Mouse (Mus musculus): ENCODE results near the gene Mrps15.

Mrps15 gene

GRCm38 (mm10) chr4:126077833-126078232, 31.1 kb downstream of the Mrps15 start:
- DNase-seq (ENCODE audit: low read depth, low spot score), result no peak

GRCm38 (mm10) chr4:126079266-126079665, 32.5 kb downstream of the Mrps15 start:
- no peak for DNase-seq (ENCODE audit: low read depth, low spot score)

- DNase-seq (ENCODE audit: low read depth, low spot score), result peak; percentile 85
These were observed 34.9 kb downstream of the Mrps15 start for GRCm38 (mm10) chr4:126081601-126082000.

GRCm38 (mm10) chr4:126083021-126083420, 36.3 kb downstream of the Mrps15 start:
- no peak for DNase-seq (ENCODE audit: low read depth, low spot score)

DNA sequence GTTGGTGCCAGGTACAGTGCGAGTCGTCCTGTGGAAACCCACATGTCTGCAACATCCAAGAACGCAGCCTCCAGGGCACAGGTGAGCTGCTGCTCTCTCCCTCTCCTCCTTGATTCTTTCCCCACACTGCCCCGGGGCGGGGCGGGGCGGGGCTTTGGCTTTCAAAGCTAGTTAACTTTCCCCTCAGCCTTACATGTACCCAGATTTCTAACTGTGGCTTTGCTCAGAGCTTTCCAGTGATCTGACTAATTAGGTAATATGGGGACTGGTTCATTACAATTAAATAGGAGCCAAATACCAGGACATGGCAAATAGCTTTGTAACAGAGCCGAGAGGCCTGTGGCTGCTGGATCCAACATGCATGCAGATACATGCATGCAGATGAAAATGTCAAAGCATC, 37.7 kb downstream of the Mrps15 start:
- no peak for DNase-seq (ENCODE audit: low read depth, low spot score)

- DNase-seq (ENCODE audit: low read depth, low spot score), result peak; percentile 85
These were observed 39.4 kb downstream of the Mrps15 start for GRCm38 (mm10) chr4:126085996-126086576.

DNA sequence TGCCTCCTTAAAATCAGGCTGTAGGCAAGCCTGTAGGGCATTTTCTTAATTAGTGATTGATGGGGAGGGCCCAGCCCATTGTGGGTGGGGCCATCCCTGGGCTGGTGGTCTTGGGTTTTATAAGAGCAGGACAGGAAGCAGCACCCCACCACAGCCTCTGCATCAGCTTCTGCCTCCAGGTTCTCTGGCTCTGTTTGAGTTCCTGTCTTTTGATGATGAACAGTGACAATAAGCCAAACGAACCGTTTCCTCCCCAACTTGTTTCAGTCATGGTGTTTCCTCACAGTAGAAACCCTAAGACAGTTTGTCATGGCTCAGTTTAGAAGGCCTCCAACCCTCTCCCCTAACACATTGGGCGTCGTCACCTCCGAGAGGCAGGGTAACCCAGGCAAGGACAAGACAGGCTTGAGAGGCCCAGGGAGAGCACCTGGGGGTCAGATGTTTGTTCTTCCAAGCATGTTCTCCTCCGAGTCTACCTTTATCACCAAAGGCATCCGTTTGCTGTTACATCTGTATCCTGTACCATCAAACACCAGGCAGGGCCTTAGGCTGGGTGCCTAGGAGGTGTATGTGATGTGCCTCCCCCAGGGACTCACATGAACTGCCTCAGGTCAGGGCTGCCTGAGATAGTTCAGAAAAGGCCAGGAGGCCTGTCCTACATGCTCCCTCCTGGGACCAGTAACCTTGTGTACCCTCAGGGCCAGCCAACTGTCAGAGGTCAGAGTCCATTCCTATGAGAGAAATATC, 43.5 kb downstream of the Mrps15 start:
- no peak for DNase-seq (ENCODE audit: low read depth, low spot score)

DNA sequence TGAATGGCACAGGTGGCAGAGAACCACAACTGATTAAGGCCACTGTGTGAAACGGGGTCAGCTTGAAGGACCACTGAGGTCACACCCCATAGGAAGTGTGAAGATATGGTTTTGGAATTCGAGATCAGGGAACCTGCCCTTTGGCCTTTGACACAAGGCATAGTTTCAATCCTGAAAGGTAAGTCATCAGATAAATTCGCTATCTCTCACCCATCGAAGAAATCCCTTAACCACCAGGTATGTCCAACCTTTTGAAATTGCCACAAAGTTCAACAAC, 44.1 kb downstream of the Mrps15 start:
- no peak for DNase-seq (ENCODE audit: low read depth, low spot score)

DNA sequence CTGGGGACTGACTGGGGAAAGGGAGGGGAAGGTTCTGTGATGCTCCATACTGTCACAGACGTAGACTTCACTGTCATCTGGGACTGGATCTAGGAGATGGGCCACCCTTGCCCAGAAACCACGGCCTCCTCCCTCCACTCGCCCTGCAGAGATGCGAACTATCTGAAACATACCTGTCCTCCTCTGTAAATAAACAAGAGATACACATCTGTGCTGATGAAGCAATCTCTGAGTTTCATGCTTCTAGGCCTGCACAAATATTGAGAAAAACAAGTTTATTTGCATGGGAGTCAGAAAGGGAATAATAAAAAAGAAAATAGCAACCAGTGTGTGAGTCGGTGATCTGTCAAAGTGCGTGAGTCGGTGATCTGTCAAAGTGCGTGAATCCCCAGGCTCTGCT, 45.1 kb downstream of the Mrps15 start:
- DNase-seq (ENCODE audit: low read depth, low spot score), result no peak

DNA sequence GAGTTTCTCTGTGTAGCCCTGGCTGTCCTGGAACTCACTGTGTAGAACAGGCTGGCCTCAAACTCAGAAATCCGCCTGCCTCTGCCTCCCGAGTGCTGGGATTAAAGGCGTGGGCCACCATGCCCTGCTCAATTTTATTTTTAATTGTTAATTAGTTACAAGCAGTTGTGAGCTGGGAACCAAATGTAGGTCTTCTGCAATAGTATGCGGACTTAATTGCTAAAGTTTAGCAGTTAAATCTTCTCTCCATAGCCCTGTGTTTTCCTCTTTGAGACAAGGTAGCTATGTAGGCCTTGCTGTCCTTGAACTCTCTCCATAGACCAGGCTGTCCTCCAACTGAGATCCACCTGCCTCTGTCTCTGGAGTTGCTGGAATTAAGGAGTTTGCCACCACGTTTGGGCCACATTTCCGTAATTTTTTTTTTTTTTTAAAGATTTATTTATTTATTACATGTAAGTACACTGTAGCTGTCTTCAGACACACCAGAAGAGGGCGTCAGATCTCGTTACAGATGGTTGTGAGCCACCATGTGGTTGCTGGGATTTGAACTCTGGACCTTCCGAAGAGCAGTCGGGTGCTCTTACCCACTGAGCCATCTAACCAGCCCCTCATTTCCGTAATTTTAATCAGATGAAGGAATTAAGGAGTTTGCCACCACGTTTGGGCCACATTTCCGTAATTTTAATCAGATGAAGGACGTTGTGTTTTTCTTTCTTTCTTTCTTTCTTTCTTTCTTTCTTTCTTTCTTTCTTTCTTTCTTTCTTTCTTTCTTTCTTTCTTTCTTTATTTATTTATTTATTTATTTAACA, 49.1 kb downstream of the Mrps15 start:
- DNase-seq (ENCODE audit: low read depth, low spot score), result peak; percentile 56

DNA sequence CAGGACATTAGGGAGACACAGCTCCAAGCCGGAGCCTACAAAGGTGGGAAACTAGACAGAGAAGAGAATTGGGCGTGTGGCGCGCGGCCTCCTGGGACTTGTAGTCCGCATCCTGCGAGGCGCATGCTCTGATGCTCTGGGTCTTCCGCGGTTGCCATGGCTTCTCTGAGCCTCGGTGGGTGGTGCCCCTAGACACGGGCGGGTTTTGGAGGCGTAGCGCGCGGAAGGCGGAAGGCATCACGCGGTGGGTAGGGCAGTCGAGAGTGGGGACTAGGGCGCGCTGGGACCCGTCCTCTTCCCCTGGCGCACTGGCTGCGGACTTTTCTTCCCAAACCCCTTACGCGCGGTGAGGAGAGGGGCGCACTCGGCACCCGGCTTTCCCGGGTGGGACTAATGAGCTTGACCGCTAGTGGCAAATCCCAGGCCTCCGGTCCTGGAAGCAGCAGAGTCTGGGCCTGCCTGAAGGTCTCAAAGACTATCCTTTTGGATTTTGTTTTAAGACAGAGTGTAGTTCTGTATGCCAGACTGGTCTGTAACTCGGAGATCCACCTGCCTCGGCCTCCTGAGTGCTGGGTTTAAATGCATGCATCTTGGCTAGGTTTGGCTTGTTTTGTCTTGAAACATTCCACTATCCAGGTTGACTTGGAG, 49.9 kb downstream of the Mrps15 start, which contains the start of gene Lsm10:
Gene Lsm10 (plus strand): TSS at position 160 of the 648 bp plus-strand sequence.
- DNase-seq (ENCODE audit: low read depth, low spot score), result peak; percentile 99

GRCm38 (mm10) chr4:126097711-126098253, 51.1 kb downstream of the Mrps15 start:
- no peak for DNase-seq (ENCODE audit: low read depth, low spot score)

- DNase-seq (ENCODE audit: low read depth, low spot score), result no peak
These were observed 52.6 kb downstream of the Mrps15 start for GRCm38 (mm10) chr4:126099365-126099764.

DNA sequence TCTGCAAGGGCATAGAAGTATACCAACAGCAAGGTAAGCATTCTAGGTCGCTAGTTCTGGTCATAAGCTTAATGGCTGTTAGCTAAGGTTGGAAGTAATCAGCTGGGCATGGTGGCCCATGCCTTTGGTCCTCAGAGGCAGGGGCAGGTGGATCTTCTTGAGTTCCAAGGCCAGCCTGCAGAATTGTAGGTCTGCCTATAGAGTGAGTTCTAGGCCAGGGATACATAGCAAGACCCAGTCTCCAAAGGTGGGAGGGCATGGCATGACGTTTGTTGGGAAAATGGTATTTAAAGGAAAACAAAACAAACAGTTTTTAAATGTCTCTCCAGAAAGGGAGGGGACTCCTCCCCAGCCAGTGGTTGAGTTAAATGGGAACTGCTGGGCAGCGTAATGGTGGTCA, 54.0 kb downstream of the Mrps15 start:
- no peak for DNase-seq (ENCODE audit: low read depth, low spot score)

DNA sequence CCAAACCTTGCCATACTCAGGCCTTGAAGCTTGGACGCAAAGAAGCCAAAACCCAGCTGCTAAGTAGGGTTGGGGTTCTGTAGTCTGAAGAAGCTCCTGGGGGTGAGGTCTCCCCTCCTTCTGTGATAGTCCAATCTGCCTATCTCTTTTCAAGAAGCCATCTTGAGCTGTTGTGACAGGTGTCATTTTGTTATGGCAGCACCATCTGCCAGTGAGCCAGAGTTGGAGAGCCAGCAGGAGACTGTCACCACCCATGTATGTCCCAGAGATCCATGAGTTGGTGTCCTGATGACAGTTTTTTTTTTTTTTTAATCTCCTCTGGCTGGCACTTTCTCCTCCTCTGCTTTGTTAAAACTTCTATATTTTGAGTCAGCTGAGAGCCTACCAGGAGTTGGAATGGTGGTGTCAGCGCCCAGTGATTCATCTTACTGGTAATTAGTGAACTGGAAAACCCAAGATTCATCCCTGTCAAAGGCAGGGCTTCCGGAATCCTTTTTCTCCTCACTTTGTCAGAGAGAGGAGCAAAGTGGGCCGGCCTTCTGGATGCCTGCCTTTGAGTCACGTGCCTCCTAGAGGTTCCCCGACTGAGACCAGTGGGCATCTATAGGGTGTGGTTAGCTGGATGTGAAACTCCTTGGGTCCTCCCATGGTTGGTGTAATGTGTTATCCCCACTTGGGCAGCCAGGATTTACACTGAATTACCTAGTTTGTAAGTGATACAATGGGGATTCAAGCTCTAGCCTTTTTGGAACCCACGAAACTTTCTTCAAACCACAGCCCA, 55.5 kb downstream of the Mrps15 start:
- peak; percentile 82 for DNase-seq (ENCODE audit: low read depth, low spot score)

- DNase-seq (ENCODE audit: low read depth, low spot score), result peak; percentile 89
These were observed 56.4 kb downstream of the Mrps15 start for GRCm38 (mm10) chr4:126103057-126103581.

- peak; percentile 99 for DNase-seq (ENCODE audit: low read depth, low spot score)
These were observed 56.9 kb downstream of the Mrps15 start, which contains the start of gene Stk40 for GRCm38 (mm10) chr4:126103590-126104068. TSS of gene Stk40 (plus strand) at chr4:126103957.

DNA sequence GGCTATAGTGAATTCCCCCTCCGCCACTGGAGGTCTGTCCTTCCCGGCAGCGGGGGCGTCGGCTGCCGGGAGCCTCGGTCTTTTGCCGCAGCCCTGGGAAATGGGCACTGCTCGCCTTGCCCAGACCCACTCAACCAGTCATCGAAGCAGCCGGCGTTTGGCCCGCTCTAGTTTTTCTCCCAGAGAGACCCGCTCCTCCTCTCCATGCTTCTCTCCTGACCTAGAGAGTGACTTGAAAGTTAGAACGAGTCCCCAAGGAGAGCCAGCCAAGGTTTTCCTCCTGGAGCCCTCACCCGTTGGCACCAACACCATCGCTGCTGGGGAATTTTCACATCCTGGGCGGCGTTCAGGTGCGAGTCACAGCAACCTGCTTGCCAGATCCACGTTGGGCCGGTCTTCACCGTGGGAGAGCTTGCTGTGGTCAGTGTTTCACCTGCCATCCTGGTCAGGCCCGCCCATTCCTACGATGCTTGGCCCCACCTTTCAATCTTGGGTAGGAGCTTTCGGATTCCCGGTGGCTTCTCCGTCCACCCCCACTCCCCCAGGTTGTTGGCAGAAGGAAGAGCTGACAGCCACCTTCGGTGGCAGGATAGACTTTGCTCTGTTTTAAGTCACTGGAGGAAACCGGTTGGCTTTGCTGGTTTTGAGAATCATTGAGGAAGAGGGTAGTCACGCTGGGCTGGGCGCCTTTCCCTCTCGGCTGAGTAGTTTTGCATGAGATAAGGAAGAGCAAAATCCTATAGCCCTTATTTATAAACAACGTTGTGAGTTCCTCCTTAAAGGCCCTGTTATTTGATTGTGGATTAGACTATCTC, 57.7 kb downstream of the Mrps15 start:
- DNase-seq (ENCODE audit: low read depth, low spot score), result peak; percentile 28
